1 mouse cellular context compared by ENCODE assay signal in genomic region chr11:29546297-29546696, GRCm38 (mm10).
A peak's percentile ranks its signal among the peaks of the same experiment; 100 is the strongest.
TF ChIP-seq lines count a peak whose summit lies in the region.

No protein-coding gene starts in this region.

TF ChIP-seq in CH12.LX, 34 proteins besides CTCF, POLR2A, EP300 and RAD21:
- TF ChIP-seq CHD1 (IDR thresholded peaks at IDR 0.05; ENCODE audit: low read depth, low read length) (0 out of 2 replicates have a peak, but pooled peaks have one; percentile 1), TBP (conservative IDR thresholded peaks at IDR 0.05; ENCODE audit: low read depth, low read length) (0 out of 2 replicates have a peak, but pooled peaks have one; percentile 33), SIN3A (IDR thresholded peaks at IDR 0.05; ENCODE audit: low read length) (peak; percentile 4), MYC (IDR thresholded peaks at IDR 0.05; ENCODE audit: low read depth, low read length) (0 out of 2 replicates have a peak, but pooled peaks have one; percentile 19)
